Mouse (Mus musculus) midbrain, embryonic 14.5 days (tissue): ENCODE results near the gene Rftn2. TPM values are rescaled to one million over a fixed set of nuclear protein-coding genes. Genes with fewer than 3 reads are reported as not detected.

ENCODE experiments used
- ATAC-seq: fragments of 200-750 bp; cut with Nextera tagmentation; 2 replicates; pipeline ENCODE4 v1.8.0; 2017; ENCODE audit warnings: moderate number of reproducible peaks, moderate library complexity; ENCODE audit not compliant: low FRiP score, low TSS enrichment
- DNase-seq: peaks from one replicate; pipeline ENCODE4 v3.0.0-alpha.2; 2015
- H3K27ac ChIP-seq: fragments of 300-500 bp; sonication (generic); replicated peaks from 2 replicates; pipeline ENCODE4 v1.5.1; 2014; ENCODE audit warnings: mild to moderate bottlenecking, low read depth, low read length, moderate library complexity
- H3K27me3 ChIP-seq: fragments of 300-500 bp; sonication (generic); 2 replicates; pipeline ENCODE4 v1.6.1; 2014; ENCODE audit warnings: low read length, control low read depth, mixed read lengths; ENCODE audit not compliant: control insufficient read depth, insufficient read depth
- H3K36me3 ChIP-seq: fragments of 300-500 bp; sonication (generic); 2 replicates; pipeline ENCODE4 v1.6.1; 2014; ENCODE audit warnings: low read length, control low read depth; ENCODE audit not compliant: control insufficient read depth, insufficient read depth
- H3K4me1 ChIP-seq: fragments of 300-500 bp; sonication (generic); 2 replicates; pipeline ENCODE4 v1.6.1; 2014; ENCODE audit warnings: mild to moderate bottlenecking, antibody characterized with exemption, low read length, control low read depth; ENCODE audit not compliant: control insufficient read depth, insufficient read depth
- H3K4me2 ChIP-seq: fragments of 300-500 bp; sonication (generic); 2 replicates; pipeline ENCODE4 v1.6.1; 2014; ENCODE audit warnings: mild to moderate bottlenecking, low read length, moderate library complexity
- H3K4me3 ChIP-seq: fragments of 300-500 bp; sonication (generic); replicated peaks from 2 replicates; pipeline ENCODE4 v1.5.1; 2014; ENCODE audit warnings: low read depth, low read length
- H3K9ac ChIP-seq: fragments of 300-500 bp; sonication (generic); replicated peaks from 2 replicates; pipeline ENCODE4 v1.6.1; 2014; ENCODE audit warnings: mild to moderate bottlenecking, low read length, moderate library complexity
- H3K9me3 ChIP-seq: fragments of 300-500 bp; sonication (generic); 2 replicates; pipeline ENCODE4 v1.6.1; 2016; ENCODE audit warnings: low read length, control low read depth, mixed read lengths; ENCODE audit not compliant: control insufficient read depth
- WGBS: fragments of 180-500 bp; shearing (Covaris S2); extraction: QIAGEN DNeasy Blood & Tissue Kit; methylation state at CpG from one replicate; pipeline ENCODE4 v1.1.7; 2014; 5-methylcytosine and 5-hydroxymethylcytosine counted together
- polyA plus RNA-seq: library from polyadenylated mRNA; unstranded; fragments of >200 nt; fragmentation: Nextera tagmentation; extraction: Ambion mirVana; gene quantifications from 2 replicates; pipeline ENCODE4 v1.2.1, GENCODE M21; 2014

The Rftn2 gene
- polyA plus RNA-seq, 1 experiment from 2014 or later, result 9.5 TPM

- Histone ChIP-seq H3K36me3 (no peaks in the 10 kb centered on the region), H3K4me1 (no peaks in the 10 kb centered on the region), H3K27ac (no peak overlapping the region), H3K9ac (no peak overlapping the region), H3K4me2 (no peak overlapping the region), H3K4me3 (no peak overlapping the region), H3K9me3 (no peaks in the 10 kb centered on the region), H3K27me3 (no peaks in the 10 kb centered on the region)
- ATAC-seq (no peak), DNase-seq (no peak)
- WGBS, result 22% methylated on average over 5 of the region's 5 CpGs
These were observed 20.7 kb downstream of the Rftn2 start for GRCm38 (mm10) chr1:55205808-55206327.

DNA sequence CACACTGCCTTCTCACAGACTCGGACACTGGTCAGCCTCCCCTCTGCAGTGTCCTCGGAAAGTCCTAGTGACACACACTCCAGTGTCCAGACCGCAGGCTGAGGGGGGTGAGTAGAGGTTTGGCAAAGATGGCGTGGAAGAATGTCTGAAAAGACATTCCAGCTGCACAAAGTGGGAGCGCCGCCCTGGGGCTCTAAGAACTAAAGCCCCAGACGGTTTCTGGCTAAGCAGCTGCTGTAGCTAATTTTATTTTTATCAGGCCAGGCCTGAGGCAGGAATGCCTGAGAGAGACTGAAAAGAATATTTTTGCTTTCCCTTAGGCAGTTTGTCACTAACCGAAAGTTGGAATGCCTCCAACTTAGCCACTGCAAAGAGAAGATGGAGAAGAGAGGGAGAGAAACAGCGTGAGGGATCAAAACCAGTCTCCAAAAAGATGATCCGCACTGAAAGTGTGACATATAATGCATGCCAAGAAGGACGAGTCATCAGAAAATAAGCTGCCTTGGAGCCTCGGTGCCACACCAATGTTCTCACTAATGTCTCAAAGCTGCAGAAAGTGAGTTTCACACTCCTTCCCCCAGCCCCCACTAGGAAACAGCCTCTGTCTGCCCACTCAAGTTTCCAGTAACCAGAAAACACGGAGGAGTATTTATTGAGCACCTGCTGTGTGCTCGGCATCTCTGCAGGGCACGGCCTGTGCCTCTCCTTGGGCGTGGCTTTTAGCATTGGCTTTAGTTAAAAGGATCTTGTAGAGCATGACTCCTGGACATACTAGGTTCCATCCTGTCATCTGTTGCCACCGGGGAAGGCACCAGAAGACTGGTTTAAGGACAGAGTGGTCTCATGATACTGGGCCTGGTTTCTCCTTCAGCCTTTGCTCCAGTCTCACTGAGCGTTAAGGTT is 24.5 kb downstream of the Rftn2 start:
- no peaks in the 10 kb centered on the region for H3K4me1 ChIP-seq
- no peak overlapping the region for H3K4me3 ChIP-seq
- no peaks in the 10 kb centered on the region for H3K36me3 ChIP-seq
- no peaks in the 10 kb centered on the region for H3K9me3 ChIP-seq
- H3K27ac ChIP-seq, result no peak overlapping the region
- no peaks in the 10 kb centered on the region for H3K27me3 ChIP-seq
- no peak for ATAC-seq
- 55% methylated on average over 18 of the region's 18 CpGs for WGBS
- H3K4me2 ChIP-seq, result no peak overlapping the region
- H3K9ac ChIP-seq, result no peak overlapping the region
- peak; percentile 61 for DNase-seq

DNA sequence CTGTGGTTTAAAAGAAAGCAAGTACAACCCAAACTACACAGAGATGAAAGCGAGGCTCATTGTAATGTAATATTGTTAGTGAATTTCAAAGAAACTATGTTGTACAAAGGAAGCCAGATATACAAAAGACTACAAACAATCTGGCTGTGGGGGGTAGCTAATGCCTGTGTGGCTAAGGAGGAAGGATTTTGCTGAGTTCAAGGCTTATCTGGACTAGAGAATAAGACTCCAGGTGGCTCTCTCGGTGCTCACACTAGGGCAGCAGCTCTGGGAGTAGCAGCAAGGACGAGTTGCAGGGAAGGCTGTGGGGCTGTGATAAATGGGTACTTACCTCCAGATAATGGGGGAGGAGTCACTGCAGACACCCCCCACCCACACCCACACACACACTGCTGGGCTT is 27.9 kb downstream of the Rftn2 start:
- no peak overlapping the region for H3K4me3 ChIP-seq
- no peak overlapping the region for H3K9ac ChIP-seq
- H3K27me3 ChIP-seq, result no peaks in the 10 kb centered on the region
- no peaks in the 10 kb centered on the region for H3K9me3 ChIP-seq
- 11% methylated on average over 3 of the region's 3 CpGs for WGBS
- DNase-seq (no peak), ATAC-seq (peak; percentile 25; the same call in 1 of the 2 replicates)
- H3K4me1 ChIP-seq, result peaks cover 14% of the 10 kb centered on the region
- no peak overlapping the region for H3K27ac ChIP-seq
- no peaks in the 10 kb centered on the region for H3K36me3 ChIP-seq
- no peak overlapping the region for H3K4me2 ChIP-seq

DNA sequence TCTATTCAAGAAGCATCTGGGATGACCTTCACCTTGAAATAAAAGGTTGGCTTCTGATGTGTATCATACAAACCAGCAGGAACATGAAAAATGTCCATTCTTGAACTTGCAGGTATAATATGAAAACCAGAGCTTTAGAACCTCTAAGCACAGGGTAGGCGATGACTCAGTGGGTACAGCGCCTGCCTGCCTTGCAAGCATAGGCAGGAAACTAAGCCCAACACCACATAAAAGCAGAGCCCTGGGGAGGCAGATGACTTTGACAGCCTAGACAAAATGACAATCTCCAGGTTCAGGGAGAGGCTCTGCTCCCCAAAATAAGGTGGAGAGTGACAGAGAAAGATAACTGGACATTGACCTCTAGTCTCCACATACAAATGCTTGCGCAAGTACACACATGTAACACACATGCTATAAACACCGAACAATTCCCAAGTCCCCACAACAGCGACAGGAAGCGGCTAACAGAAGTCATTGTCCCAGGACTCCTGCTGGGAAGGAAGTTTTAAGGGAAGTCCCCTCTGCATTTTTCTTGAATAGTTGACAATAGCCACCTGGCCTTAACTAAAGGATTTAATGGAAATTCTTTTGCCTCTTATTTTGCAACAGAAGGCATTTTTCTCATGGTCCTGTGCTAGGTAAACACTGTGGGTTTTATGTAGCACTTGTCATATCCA is 30.1 kb downstream of the Rftn2 start:
- no peak for DNase-seq

DNA sequence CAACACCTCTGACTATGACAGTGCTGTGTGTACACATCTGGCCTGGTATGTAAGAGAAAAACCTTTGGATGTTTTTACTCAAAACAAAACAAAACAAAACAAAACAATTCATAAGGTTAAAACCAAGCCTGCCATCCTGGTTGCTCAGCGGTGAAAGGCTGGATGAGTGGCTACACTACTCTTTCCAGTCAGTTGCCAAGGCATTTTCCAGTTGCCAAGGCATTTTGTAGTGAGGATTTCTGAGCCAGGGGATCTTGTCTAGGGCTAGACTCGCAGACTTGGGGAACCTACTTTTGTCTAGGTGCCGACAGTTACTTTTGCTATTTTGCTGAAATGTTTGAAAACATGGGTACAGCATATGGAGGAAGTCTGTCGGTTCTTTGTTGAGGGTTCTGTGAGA is 31.6 kb downstream of the Rftn2 start:
- Histone ChIP-seq H3K9ac (no peak overlapping the region), H3K27me3 (no peaks in the 10 kb centered on the region), H3K4me3 (no peak overlapping the region), H3K9me3 (no peaks in the 10 kb centered on the region), H3K36me3 (no peaks in the 10 kb centered on the region), H3K27ac (no peak overlapping the region; the same call in 1 of the 2 replicates), H3K4me2 (peak overlapping the region; percentile 48; the same call in 1 of the 2 replicates), H3K4me1 (peaks cover 23% of the 10 kb centered on the region)
- ATAC-seq (no peak), DNase-seq (peak; percentile 37)
- 40% methylated on average over 4 of the region's 4 CpGs for WGBS

More for the DNA sequence above, 30.1 kb downstream of the Rftn2 start:
- Histone ChIP-seq H3K27me3 (no peaks in the 10 kb centered on the region), H3K27ac (no peak overlapping the region), H3K4me2 (no peak overlapping the region), H3K4me1 (peaks cover 23% of the 10 kb centered on the region), H3K4me3 (no peak overlapping the region), H3K36me3 (no peaks in the 10 kb centered on the region), H3K9me3 (no peaks in the 10 kb centered on the region), H3K9ac (no peak overlapping the region)
- 43% methylated on average over 6 of the region's 6 CpGs for WGBS
- no peak for ATAC-seq

- Histone ChIP-seq H3K9me3 (no peaks in the 10 kb centered on the region), H3K36me3 (no peaks in the 10 kb centered on the region), H3K4me2 (peak overlapping the region; percentile 48), H3K27me3 (no peaks in the 10 kb centered on the region), H3K4me3 (peak overlapping the region; percentile 10; the same call in 1 of the 2 replicates), H3K27ac (peak overlapping the region; percentile 13), H3K4me1 (peaks cover 23% of the 10 kb centered on the region), H3K9ac (no peak overlapping the region; the same call in 1 of the 2 replicates)
- ATAC-seq, result peak; percentile 36; the same call in 1 of the 2 replicates
- DNase-seq, result peak; percentile 66
- WGBS, result 11% methylated on average over 19 of the region's 19 CpGs
These were observed 32.3 kb downstream of the Rftn2 start for GRCm38 (mm10) chr1:55194064-55194915.

DNA sequence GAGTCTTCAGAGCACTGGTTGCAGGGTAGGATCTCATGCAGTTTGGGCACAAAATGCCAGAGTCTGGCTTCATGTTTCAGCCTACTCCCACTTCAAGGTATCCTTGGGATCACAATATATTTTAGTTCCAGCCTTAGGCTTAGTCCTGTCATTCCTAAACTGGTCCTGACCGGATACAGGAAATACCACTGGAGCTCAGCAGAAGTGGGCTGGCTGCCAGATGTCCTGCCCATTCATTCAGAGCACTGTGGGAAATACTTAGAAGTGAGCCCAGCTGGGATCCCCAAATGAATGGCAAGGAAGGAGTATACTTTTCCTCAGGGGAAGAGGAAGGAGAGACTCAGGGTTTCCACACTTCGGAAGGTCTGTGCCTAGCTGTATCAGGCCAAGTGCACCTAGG is 33.3 kb downstream of the Rftn2 start:
- ATAC-seq (0 out of 2 replicates have a peak, but pooled peaks have one; percentile 16), DNase-seq (peak; percentile 63)
- H3K4me3 ChIP-seq, result no peak overlapping the region
- H3K27ac ChIP-seq, result no peak overlapping the region
- H3K4me1 ChIP-seq, result peaks cover 23% of the 10 kb centered on the region
- no peak overlapping the region for H3K9ac ChIP-seq
- H3K9me3 ChIP-seq, result no peaks in the 10 kb centered on the region
- H3K36me3 ChIP-seq, result no peaks in the 10 kb centered on the region
- no peaks in the 10 kb centered on the region for H3K27me3 ChIP-seq
- H3K4me2 ChIP-seq, result no peak overlapping the region
- WGBS, result 24% methylated on average over 2 of the region's 2 CpGs

DNA sequence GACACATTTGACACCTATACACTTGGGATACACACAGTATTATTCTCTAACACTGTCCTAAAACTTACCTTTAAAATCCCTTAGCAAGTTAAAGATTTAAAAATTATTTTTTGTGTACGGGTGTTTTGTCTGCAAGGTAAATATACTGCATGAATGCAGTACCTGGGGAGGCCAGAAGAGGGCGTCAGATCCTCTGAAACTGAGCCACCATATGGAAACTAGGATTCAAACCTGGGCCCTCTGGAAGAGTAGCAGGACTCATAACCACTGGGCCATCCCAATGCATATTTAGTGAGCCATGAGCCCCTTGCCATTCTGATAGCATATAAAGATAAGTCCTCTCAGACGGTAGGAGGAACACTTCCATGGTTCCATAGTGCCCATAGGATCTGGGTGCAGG is 33.8 kb downstream of the Rftn2 start:
- no peak for ATAC-seq
- H3K9me3 ChIP-seq, result no peaks in the 10 kb centered on the region
- H3K9ac ChIP-seq, result no peak overlapping the region
- H3K36me3 ChIP-seq, result no peaks in the 10 kb centered on the region
- H3K4me3 ChIP-seq, result no peak overlapping the region
- no peaks in the 10 kb centered on the region for H3K27me3 ChIP-seq
- H3K4me1 ChIP-seq, result peaks cover 23% of the 10 kb centered on the region
- H3K27ac ChIP-seq, result no peak overlapping the region
- no peak for DNase-seq
- 54% methylated on average over 3 of the region's 3 CpGs for WGBS
- no peak overlapping the region for H3K4me2 ChIP-seq
